Mouse (Mus musculus): ENCODE data around the gene Crybb1. TPM values are rescaled to one million over a fixed set of nuclear protein-coding genes. Genes with fewer than 3 reads are reported as not detected.

Gene Crybb1
- polyA plus RNA-seq, 1 experiment = 1.6 TPM

DNA sequence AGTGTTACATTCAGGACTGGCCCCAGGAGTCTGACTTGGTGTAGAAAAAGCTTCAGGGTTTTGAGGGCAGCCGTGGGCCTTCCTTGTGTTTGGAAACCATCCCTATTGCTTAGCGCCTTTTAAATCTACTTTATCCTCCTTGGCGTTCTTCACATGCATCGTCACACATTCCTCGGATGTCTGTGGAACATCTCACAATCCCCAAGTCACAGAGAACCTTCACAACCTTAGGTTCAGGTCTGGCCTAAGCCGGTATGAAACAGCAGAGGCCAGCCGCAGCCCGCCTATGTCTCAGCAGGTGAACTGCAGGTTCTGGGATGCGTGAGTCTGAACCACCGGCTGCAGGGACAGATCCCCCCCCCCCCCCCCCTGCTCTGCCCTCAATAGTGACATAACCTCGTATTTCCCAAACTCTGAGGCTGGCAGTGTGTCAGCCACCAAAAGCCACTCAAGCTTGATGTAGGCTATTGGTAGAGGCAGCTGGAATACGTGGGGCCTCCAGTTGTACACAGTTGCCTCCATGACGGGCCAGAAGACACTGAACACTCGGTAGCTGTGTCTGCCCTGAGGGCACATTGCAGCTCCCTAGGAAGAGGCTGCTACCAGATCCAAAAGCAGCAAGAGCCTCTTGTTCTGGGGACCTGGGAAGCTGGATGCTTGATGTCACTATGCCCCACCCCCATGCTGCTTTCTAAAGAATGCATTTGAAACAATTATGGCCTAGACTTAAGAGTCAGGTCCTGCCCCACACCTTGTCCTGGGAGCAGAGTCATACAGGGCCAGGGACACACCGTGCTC, 25.4 kb downstream of the Crybb1 start:
- no peak for TF ChIP-seq POLR2A (IDR thresholded peaks at IDR 0.05; ENCODE audit: borderline replicate concordance, extremely low read depth, insufficient read depth, insufficient read length, poor library complexity, severe bottlenecking)
- TF ChIP-seq CTCF (IDR thresholded peaks at IDR 0.05; ENCODE audit: borderline replicate concordance, extremely low read depth, insufficient read depth, insufficient read length) = no peak
- DNase-seq (ENCODE audit: low read depth) = no peak

GRCm38 (mm10) chr5:112281676-112282075, 26.1 kb downstream of the Crybb1 start:
- no peak for TF ChIP-seq POLR2A (IDR thresholded peaks at IDR 0.05; ENCODE audit: borderline replicate concordance, extremely low read depth, insufficient read depth, insufficient read length, poor library complexity, severe bottlenecking)
- TF ChIP-seq CTCF (IDR thresholded peaks at IDR 0.05; ENCODE audit: borderline replicate concordance, extremely low read depth, insufficient read depth, insufficient read length) = no peak
- no peak for DNase-seq (ENCODE audit: low read depth)

DNA sequence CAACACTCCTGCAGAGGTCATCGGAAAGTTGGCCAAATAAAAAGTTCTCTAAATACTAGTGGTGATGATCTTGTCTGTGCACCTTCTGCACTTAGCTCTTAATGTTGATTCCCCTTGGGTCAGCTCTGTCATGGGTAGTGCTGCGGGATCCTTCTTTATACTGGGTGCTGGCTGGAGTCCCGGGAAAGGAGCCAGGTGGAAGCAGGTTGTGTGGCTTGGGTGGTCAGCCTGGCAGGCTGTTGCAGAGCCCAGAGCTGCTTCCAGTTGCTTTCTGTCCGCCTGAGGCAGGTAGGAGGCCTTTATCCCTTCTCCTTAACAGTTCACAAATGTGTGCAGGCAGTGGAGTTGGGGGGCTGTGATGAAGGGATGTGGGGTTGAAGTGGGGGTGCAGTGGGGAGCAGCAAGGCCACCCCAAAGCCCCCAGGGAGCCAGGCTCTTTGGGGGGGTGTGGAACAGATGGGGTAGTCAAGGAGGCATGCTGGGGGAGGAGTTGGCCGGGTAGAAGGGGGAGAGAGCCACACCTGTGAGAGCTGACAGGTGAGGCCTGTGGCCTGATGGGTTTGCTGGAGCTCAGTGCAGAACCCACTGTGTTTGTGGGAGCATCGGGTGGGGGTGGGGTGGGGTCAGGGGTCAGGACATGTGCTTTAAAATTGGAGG, 26.6 kb downstream of the Crybb1 start:
- no peak for TF ChIP-seq POLR2A (IDR thresholded peaks at IDR 0.05; ENCODE audit: borderline replicate concordance, extremely low read depth, insufficient read depth, insufficient read length, poor library complexity, severe bottlenecking)
- TF ChIP-seq CTCF (IDR thresholded peaks at IDR 0.05; ENCODE audit: borderline replicate concordance, extremely low read depth, insufficient read depth, insufficient read length) = no peak
- DNase-seq (ENCODE audit: low read depth) = no peak

- DNase-seq (ENCODE audit: low read depth) = no peak
- TF ChIP-seq POLR2A (IDR thresholded peaks at IDR 0.05; ENCODE audit: borderline replicate concordance, extremely low read depth, insufficient read depth, insufficient read length, poor library complexity, severe bottlenecking) (no peak), CTCF (IDR thresholded peaks at IDR 0.05; ENCODE audit: borderline replicate concordance, extremely low read depth, insufficient read depth, insufficient read length) (no peak)
These were observed 27.3 kb downstream of the Crybb1 start for GRCm38 (mm10) chr5:112282780-112283482.

GRCm38 (mm10) chr5:112283543-112284202, 28.1 kb downstream of the Crybb1 start:
- TF ChIP-seq CTCF (IDR thresholded peaks at IDR 0.05; ENCODE audit: borderline replicate concordance, extremely low read depth, insufficient read depth, insufficient read length) (no peak), POLR2A (IDR thresholded peaks at IDR 0.05; ENCODE audit: borderline replicate concordance, extremely low read depth, insufficient read depth, insufficient read length, poor library complexity, severe bottlenecking) (no peak)
- no peak for DNase-seq (ENCODE audit: low read depth)

DNA sequence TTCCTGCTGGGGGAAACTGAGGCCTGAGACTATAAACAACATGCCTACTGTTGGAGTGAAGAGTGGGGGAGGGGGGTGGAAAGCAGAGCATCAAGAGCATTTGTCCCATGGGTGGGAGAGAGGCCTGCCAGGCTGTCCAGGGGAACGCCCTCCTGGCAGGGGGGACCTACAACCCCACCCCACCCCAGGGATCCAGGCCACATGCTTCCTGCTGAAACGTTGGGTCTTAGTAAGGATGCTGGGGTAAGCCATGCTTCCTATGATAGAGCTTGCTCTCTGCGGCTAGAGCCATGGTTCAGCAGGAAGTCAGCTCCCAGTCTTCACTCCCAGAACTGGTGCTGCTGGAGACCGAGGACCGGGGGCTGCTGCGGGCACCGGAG, 28.6 kb downstream of the Crybb1 start:
- no peak for TF ChIP-seq POLR2A (IDR thresholded peaks at IDR 0.05; ENCODE audit: borderline replicate concordance, extremely low read depth, insufficient read depth, insufficient read length, poor library complexity, severe bottlenecking)
- TF ChIP-seq CTCF (IDR thresholded peaks at IDR 0.05; ENCODE audit: borderline replicate concordance, extremely low read depth, insufficient read depth, insufficient read length) = no peak
- no peak for DNase-seq (ENCODE audit: low read depth)

GRCm38 (mm10) chr5:112285548-112286085, 30.0 kb downstream of the Crybb1 start:
- no peak for TF ChIP-seq POLR2A (IDR thresholded peaks at IDR 0.05; ENCODE audit: borderline replicate concordance, extremely low read depth, insufficient read depth, insufficient read length, poor library complexity, severe bottlenecking)
- TF ChIP-seq CTCF (IDR thresholded peaks at IDR 0.05; ENCODE audit: borderline replicate concordance, extremely low read depth, insufficient read depth, insufficient read length) = no peak
- DNase-seq (ENCODE audit: low read depth) = no peak

DNA sequence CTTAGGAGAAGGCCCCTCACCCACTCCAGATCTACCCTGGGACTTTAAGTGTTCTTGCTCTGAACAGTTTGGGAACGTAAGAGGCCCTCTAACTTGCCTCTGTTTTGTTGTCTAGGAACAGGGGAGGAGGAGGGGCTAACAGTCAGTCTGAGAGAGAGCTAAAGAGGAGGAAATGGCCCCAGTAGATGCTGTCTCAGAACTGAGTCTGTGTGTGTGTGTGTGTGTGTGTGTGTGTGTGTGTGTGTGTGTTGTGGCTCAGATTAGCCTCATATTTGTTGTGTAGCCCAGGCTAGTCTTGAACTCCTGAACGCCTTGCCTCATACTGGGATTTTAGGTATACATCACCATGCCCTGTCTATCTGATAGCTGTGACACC, 31.0 kb downstream of the Crybb1 start:
- DNase-seq (ENCODE audit: low read depth) = no peak
- TF ChIP-seq CTCF (IDR thresholded peaks at IDR 0.05; ENCODE audit: borderline replicate concordance, extremely low read depth, insufficient read depth, insufficient read length) = no peak
- TF ChIP-seq POLR2A (IDR thresholded peaks at IDR 0.05; ENCODE audit: borderline replicate concordance, extremely low read depth, insufficient read depth, insufficient read length, poor library complexity, severe bottlenecking) = no peak

DNA sequence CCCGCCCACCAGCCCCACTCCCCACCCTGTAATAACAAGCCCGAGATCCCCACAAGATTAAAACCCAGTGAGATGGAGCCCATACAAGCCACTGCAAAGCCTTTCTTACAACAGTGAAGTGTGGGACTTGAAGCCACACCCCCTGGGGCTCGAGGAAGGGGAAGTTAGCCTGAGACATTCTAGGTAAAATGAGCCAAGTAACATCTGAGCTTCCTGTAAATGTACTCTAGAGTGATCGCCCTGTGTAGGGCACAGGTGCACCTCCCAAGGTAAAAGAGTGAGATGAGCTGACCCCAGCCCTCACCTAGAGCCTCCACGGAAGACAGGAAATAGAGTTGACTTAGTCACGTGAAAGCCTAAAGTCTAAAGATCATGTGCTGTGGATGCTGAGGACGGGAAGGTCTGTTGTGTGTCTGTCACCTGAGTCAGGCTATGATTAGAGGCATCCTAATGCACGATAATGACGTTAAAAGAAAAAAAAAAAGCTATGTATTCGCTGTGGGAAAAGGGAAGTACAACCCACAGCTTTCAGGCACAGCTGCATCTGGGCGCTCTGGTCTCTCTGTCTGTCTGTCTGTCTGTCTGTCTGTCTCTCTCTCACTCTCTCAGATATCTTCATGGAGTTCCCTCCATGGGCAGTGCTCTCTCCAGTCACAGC, 31.5 kb downstream of the Crybb1 start:
- TF ChIP-seq POLR2A (IDR thresholded peaks at IDR 0.05; ENCODE audit: borderline replicate concordance, extremely low read depth, insufficient read depth, insufficient read length, poor library complexity, severe bottlenecking) = no peak
- no peak for TF ChIP-seq CTCF (IDR thresholded peaks at IDR 0.05; ENCODE audit: borderline replicate concordance, extremely low read depth, insufficient read depth, insufficient read length)
- no peak for DNase-seq (ENCODE audit: low read depth)

DNA sequence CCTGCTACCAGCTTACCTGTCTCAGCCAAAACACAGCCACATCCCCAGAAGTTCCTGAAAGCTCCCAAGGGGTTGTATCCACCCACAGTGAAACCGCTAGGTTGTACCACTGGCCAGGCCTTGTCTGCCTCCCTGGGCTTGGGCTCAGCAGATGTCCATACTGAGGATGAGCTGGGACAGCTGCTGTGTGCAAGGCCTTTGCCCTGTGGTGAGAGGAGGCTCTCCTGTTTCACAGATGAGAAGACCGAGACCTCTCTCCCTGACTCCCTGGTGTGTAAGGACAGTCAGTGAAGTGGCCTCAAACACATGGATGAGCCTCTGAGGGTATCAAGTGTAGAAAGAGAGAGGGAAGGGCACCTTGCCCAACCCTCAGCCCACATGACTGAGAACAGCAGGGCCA, 32.0 kb downstream of the Crybb1 start:
- no peak for DNase-seq (ENCODE audit: low read depth)
- TF ChIP-seq CTCF (IDR thresholded peaks at IDR 0.05; ENCODE audit: borderline replicate concordance, extremely low read depth, insufficient read depth, insufficient read length) (no peak), POLR2A (IDR thresholded peaks at IDR 0.05; ENCODE audit: borderline replicate concordance, extremely low read depth, insufficient read depth, insufficient read length, poor library complexity, severe bottlenecking) (no peak)
